Mouse (Mus musculus): ENCODE measurements around the gene Mecom. TPM values are rescaled to one million over a fixed set of nuclear protein-coding genes. Genes with fewer than 3 reads are reported as not detected.
A peak's percentile ranks its signal among the peaks of the same experiment; 100 is the strongest.

Mecom gene
- total and polyA plus RNA-seq, 2 experiments from 2014 or later: 2.6 to 5.1 TPM

DNA sequence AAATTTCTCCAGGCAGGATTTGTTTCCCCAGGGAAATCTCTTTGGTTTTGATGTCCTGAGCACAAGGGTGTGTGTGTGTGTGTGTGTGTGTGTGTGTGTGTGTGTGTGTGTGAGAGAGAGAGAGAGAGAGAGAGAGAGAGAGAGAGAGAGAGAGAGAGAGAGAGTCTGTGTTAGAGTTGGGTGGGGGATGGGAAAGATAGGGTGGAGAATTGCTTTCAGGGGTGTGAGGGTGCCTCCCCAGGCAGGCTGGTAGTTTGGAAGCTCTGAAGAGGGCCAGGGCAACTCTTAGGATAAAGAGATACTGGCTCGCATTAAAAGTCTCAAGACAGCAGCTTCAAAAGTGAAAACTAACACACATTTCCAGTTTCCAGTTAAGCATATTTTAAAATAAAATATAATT, 534.4 kb downstream of the Mecom start:
- Histone ChIP-seq H3K4me1 (ENCODE audit: insufficient read depth, low read length) (peaks cover 4% of the 10 kb centered on the region; the same call in 1 of the 2 replicates), H3K27me3 (ENCODE audit: insufficient read depth, low read length) (peaks cover 12% of the 10 kb centered on the region; the same call in 1 of the 2 replicates), H3K9me3 (ENCODE audit: low read length) (no peaks in the 10 kb centered on the region), H3K4me2 (ENCODE audit: low read depth, low read length, poor library complexity, severe bottlenecking) (peak overlapping the region; percentile 71), H3K36me3 (ENCODE audit: insufficient read depth, low read length) (no peaks in the 10 kb centered on the region), H3K27ac (ENCODE audit: low read depth, low read length) (no peak overlapping the region), H3K4me3 (ENCODE audit: low read depth, low read length) (peak overlapping the region; percentile 39), H3K9ac (replicated peaks; ENCODE audit: low read length, poor library complexity, severe bottlenecking) (no peak overlapping the region)
- TF ChIP-seq CTCF (IDR thresholded peaks at IDR 0.05): no peak
- DNase-seq (ENCODE audit: low spot score) (no peak), ATAC-seq (ENCODE audit: low FRiP score) (no peak)
- 61% methylated on average over 1 of the region's 1 CpGs for WGBS

DNA sequence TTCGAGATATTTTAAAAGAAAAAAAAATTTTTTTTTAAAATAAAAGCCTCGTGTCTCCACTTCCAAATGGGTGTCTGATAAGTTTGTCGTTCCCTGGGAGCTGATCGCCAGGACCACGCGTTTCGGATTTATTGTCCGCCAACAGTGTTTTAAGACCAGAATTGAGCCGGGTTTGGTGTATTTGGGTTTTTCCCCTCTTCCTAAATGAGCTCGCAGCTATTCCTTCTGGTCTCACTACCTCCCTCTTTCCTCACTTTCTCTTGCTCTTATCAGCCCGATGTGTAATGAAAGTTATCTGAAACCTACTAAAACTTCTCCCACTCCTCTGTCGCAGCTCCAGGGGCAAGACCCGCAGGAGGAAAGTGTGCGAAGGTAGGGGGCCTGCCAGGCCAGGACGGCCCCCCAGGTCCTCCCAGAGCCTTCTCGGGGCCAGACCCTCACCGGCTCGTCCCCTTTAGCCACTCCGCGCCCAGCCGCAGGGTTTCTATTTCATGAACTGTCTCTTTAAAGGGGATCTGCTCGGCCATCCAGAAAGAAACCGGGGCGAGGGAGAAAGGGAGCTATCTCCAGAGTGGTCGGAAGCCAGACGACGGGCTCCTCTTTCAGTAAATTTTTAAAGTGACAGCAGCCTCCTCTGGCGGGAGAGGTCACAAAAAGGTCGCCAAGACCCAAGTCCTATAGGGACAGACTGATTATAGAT, 535.0 kb downstream of the Mecom start:
- 0% methylated on average over 29 of the region's 29 CpGs for WGBS
- H3K4me2 ChIP-seq (ENCODE audit: low read depth, low read length, poor library complexity, severe bottlenecking): peak overlapping the region; percentile 71
- peak; percentile 56 for DNase-seq (ENCODE audit: low spot score)
- H3K9me3 ChIP-seq (ENCODE audit: low read length): no peaks in the 10 kb centered on the region
- peaks cover 12% of the 10 kb centered on the region; the same call in 1 of the 2 replicates for H3K27me3 ChIP-seq (ENCODE audit: insufficient read depth, low read length)
- peak overlapping the region; percentile 39 for H3K4me3 ChIP-seq (ENCODE audit: low read depth, low read length)
- H3K27ac ChIP-seq (ENCODE audit: low read depth, low read length): no peak overlapping the region
- H3K36me3 ChIP-seq (ENCODE audit: insufficient read depth, low read length): no peaks in the 10 kb centered on the region
- peaks cover 4% of the 10 kb centered on the region; the same call in 1 of the 2 replicates for H3K4me1 ChIP-seq (ENCODE audit: insufficient read depth, low read length)
- no peak for TF ChIP-seq CTCF (IDR thresholded peaks at IDR 0.05)
- 0 out of 2 replicates have a peak, but pooled peaks have one; percentile 41 for ATAC-seq (ENCODE audit: low FRiP score)
- no peak overlapping the region for H3K9ac ChIP-seq (replicated peaks; ENCODE audit: low read length, poor library complexity, severe bottlenecking)

DNA sequence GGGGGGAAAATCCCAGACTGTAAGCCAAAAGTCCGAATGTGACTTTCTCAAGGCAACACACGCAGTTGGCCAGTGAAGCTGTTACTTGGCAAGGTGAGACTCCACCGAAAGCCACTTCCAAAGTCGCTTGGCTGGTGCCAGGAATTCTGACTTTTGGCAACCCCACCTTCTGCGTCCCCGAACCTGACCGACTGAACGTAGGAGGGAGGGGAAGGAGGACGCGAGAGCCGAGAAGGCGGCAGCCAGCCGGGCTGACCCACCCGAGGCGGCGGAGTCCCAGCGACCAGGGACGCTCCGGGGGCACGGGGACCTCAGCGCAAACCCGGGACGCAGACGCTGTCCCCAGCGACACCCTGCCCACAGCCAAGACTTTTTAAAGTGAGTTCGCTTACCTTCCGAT, 535.7 kb downstream of the Mecom start:
- WGBS: under 1% methylated on average over 27 of the region's 27 CpGs
- Histone ChIP-seq H3K27ac (ENCODE audit: low read depth, low read length) (no peak overlapping the region), H3K9me3 (ENCODE audit: low read length) (no peaks in the 10 kb centered on the region), H3K9ac (replicated peaks; ENCODE audit: low read length, poor library complexity, severe bottlenecking) (no peak overlapping the region), H3K36me3 (ENCODE audit: insufficient read depth, low read length) (no peaks in the 10 kb centered on the region), H3K4me3 (ENCODE audit: low read depth, low read length) (peak overlapping the region; percentile 39), H3K4me1 (ENCODE audit: insufficient read depth, low read length) (peaks cover 4% of the 10 kb centered on the region; the same call in 1 of the 2 replicates), H3K4me2 (ENCODE audit: low read depth, low read length, poor library complexity, severe bottlenecking) (peak overlapping the region; percentile 71), H3K27me3 (ENCODE audit: insufficient read depth, low read length) (peaks cover 12% of the 10 kb centered on the region; the same call in 1 of the 2 replicates)
- DNase-seq (ENCODE audit: low spot score) (peak; percentile 15), ATAC-seq (ENCODE audit: low FRiP score) (no peak)
- TF ChIP-seq CTCF (IDR thresholded peaks at IDR 0.05): no peak

DNA sequence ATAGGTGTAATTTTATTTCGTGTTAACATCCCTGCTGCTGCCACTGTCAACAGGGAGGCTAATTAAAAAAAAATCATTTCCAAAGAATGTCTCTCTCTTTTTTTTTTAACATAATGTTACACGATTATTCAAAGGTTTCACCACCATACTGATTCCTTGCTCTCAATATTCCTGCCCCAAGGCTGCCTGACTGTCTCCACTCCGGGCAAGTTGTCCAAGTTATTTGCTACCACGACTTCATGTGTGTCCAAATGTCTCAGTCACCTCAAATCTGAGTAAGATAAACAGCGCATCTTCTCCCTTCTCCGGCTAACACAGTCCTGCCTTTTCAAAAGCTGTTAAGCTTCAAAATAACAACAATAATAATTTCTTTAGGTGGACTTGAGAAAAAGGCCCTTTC, 536.1 kb downstream of the Mecom start:
- Histone ChIP-seq H3K9me3 (ENCODE audit: low read length) (no peaks in the 10 kb centered on the region), H3K27ac (ENCODE audit: low read depth, low read length) (no peak overlapping the region), H3K27me3 (ENCODE audit: insufficient read depth, low read length) (peaks cover 12% of the 10 kb centered on the region; the same call in 1 of the 2 replicates), H3K4me2 (ENCODE audit: low read depth, low read length, poor library complexity, severe bottlenecking) (peak overlapping the region; percentile 71), H3K36me3 (ENCODE audit: insufficient read depth, low read length) (no peaks in the 10 kb centered on the region), H3K4me3 (ENCODE audit: low read depth, low read length) (peak overlapping the region; percentile 39; the same call in 1 of the 2 replicates), H3K9ac (replicated peaks; ENCODE audit: low read length, poor library complexity, severe bottlenecking) (no peak overlapping the region), H3K4me1 (ENCODE audit: insufficient read depth, low read length) (peaks cover 4% of the 10 kb centered on the region; the same call in 1 of the 2 replicates)
- DNase-seq (ENCODE audit: low spot score) (no peak), ATAC-seq (ENCODE audit: low FRiP score) (no peak)
- TF ChIP-seq CTCF (IDR thresholded peaks at IDR 0.05): no peak
- WGBS: 15% methylated on average over 6 of the region's 6 CpGs

DNA sequence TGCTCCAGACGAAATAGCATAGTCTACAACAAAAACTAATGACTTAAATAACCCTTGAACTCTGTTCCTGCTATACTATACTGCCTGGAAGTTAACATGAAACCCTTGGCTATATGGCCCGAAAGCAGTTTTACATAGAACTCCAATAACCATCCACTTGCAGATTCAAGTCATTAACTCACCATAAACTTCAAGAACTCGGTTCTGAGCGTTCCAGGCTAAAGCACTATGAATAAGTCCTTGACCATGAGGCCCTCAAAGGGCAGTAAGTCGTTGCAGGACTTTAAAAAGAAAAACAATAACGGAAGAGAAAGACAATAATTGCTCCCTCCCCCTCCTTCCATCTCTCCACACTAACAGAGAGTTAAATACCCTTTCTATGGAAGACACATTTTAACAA, 536.9 kb downstream of the Mecom start:
- Histone ChIP-seq H3K9me3 (ENCODE audit: low read length) (no peaks in the 10 kb centered on the region), H3K27ac (ENCODE audit: low read depth, low read length) (no peak overlapping the region), H3K4me2 (ENCODE audit: low read depth, low read length, poor library complexity, severe bottlenecking) (no peak overlapping the region), H3K4me1 (ENCODE audit: insufficient read depth, low read length) (peaks cover 4% of the 10 kb centered on the region; the same call in 1 of the 2 replicates), H3K36me3 (ENCODE audit: insufficient read depth, low read length) (no peaks in the 10 kb centered on the region), H3K9ac (replicated peaks; ENCODE audit: low read length, poor library complexity, severe bottlenecking) (no peak overlapping the region), H3K27me3 (ENCODE audit: insufficient read depth, low read length) (peaks cover 12% of the 10 kb centered on the region; the same call in 1 of the 2 replicates), H3K4me3 (ENCODE audit: low read depth, low read length) (no peak overlapping the region)
- no peak for ATAC-seq (ENCODE audit: low FRiP score)
- 54% methylated on average over 6 of the region's 6 CpGs for WGBS
- no peak for DNase-seq (ENCODE audit: low spot score)
- no peak for TF ChIP-seq CTCF (IDR thresholded peaks at IDR 0.05)

DNA sequence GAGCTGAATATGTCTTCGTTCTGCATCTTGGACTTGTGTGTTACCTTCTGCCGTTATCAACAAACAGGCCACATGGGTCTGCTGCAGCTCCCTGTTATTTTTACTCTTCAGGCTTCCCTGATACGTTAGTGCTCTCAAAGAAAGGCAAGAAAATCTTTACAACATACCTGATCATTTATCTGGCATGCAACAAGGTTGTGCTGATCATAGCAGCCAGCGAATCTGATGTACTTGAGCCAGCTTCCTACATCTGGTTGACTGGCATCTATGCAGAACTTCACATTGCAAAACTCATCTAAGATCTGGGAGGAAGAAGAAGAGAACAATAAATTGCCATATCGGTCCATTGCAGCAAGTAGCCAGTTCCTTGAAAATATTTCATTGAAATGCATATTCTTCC, 538.2 kb downstream of the Mecom start:
- H3K27ac ChIP-seq (ENCODE audit: low read depth, low read length): no peak overlapping the region
- peaks cover 4% of the 10 kb centered on the region; the same call in 1 of the 2 replicates for H3K4me1 ChIP-seq (ENCODE audit: insufficient read depth, low read length)
- H3K9me3 ChIP-seq (ENCODE audit: low read length): no peaks in the 10 kb centered on the region
- H3K9ac ChIP-seq (replicated peaks; ENCODE audit: low read length, poor library complexity, severe bottlenecking): no peak overlapping the region
- WGBS: 80% methylated on average over 5 of the region's 5 CpGs
- DNase-seq (ENCODE audit: low spot score) (no peak), ATAC-seq (ENCODE audit: low FRiP score) (no peak)
- no peak overlapping the region for H3K4me3 ChIP-seq (ENCODE audit: low read depth, low read length)
- H3K27me3 ChIP-seq (ENCODE audit: insufficient read depth, low read length): peaks cover 12% of the 10 kb centered on the region; the same call in 1 of the 2 replicates
- H3K36me3 ChIP-seq (ENCODE audit: insufficient read depth, low read length): no peaks in the 10 kb centered on the region
- no peak for TF ChIP-seq CTCF (IDR thresholded peaks at IDR 0.05)
- no peak overlapping the region for H3K4me2 ChIP-seq (ENCODE audit: low read depth, low read length, poor library complexity, severe bottlenecking)

All from midbrain, postnatal 0 days (tissue).